ENCODE assay signal across 17 mouse cellular contexts in the genomic region with DNA sequence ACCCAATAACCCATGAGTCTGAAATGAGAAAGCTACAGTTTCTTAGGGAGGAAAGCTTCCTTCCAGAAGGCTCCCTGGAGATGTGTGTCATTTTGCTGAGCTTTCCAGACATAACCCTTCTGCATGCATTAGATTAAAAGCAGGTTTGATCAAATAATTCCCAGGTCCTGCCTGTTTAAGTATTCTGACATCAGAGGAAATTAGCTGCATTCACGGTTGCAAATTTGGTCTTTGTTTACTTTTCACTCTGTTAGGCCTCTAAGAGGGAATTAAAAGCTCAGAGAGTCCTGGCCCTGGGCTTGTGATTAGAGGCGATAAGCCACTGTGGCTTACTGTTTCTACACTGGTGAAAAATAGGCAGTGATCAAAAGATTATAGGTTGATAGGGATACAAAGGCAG. TPM values are rescaled to one million over a fixed set of nuclear protein-coding genes. Genes with fewer than 3 reads are reported as not detected.
DNase-seq lines count a peak whose midpoint lies in the region; ATAC-seq and TF ChIP-seq lines count a peak whose summit lies in the region.
"Had no signal": no experiment of that assay in that cellular context is flagged by ENCODE, and none has a peak within 500 bp of the region (broad histone marks: within the 10 kb centered on the region; RNA-seq: fewer than 3 reads in every experiment).

No protein-coding gene starts in this region.

- no peak for DNase-seq in gastrocnemius, adult 2 months
- DNase-seq in gastrocnemius, postnatal 25 days = no peak
- peak; percentile 16 for DNase-seq in embryo, embryonic 11 days
- no peak for DNase-seq in left cerebral cortex, adult 8-10 months (ENCODE audit: low spot score in 2 of 2)
- no peak for DNase-seq in spleen, postnatal 10 days (ENCODE audit: low spot score in 2 of 2)
- DNase-seq: adrenal gland, adult 2 months; cerebellum, postnatal 10 days; heart, postnatal 14 days; right cerebral cortex, postnatal 25 days had no signal

- H3K4me2 ChIP-seq in hindbrain, embryonic 12.5 days (replicated peaks) = no peak overlapping the region
- no peak overlapping the region for H3K4me2 ChIP-seq in midbrain, embryonic 16.5 days (ENCODE audit: low read length)
- H3K4me2 ChIP-seq: liver, embryonic 11.5 days had no signal

- no peaks in the 10 kb centered on the region for H3K9me3 ChIP-seq in hindbrain, embryonic 12.5 days (replicated peaks)
- H3K9me3 ChIP-seq in midbrain, embryonic 16.5 days (replicated peaks; ENCODE audit: control insufficient read depth, low read length, poor library complexity, severe bottlenecking) = no peaks in the 10 kb centered on the region
- H3K9me3 ChIP-seq: neural tube, embryonic 12.5 days had no signal

- no peak for TF ChIP-seq CTCF in gastrocnemius, adult 2 months (IDR thresholded peaks at IDR 0.05)

- H3K9ac ChIP-seq in hindbrain, embryonic 12.5 days = no peak overlapping the region
- no peak overlapping the region for H3K9ac ChIP-seq in midbrain, embryonic 16.5 days (ENCODE audit: low read depth, low read length)

- H3K27ac ChIP-seq in gastrocnemius, adult 2 months = peak overlapping the region; percentile 24; the same call in 1 of the 2 replicates
- peak overlapping the region; percentile 97 for H3K27ac ChIP-seq in hindbrain, embryonic 12.5 days
- peak overlapping the region; percentile 97 for H3K27ac ChIP-seq in midbrain, embryonic 16.5 days (ENCODE audit: low read length)
- H3K27ac ChIP-seq: left cerebral cortex, adult 2 months had no signal

- H3K4me1 ChIP-seq in hindbrain, embryonic 12.5 days = peaks cover 15% of the 10 kb centered on the region
- peaks cover 12% of the 10 kb centered on the region for H3K4me1 ChIP-seq in midbrain, embryonic 16.5 days (ENCODE audit: control insufficient read depth, insufficient read depth, low read length)

- no peaks in the 10 kb centered on the region for H3K27me3 ChIP-seq in hindbrain, embryonic 12.5 days
- no peaks in the 10 kb centered on the region for H3K27me3 ChIP-seq in midbrain, embryonic 16.5 days (ENCODE audit: control insufficient read depth, insufficient read depth, low read depth, low read length)
- H3K27me3 ChIP-seq: neural tube, embryonic 12.5 days had no signal

- intact Hi-C loops in gastrocnemius, adult 2 months (cut with DNase I) = no loop called here

- ATAC-seq in hindbrain, embryonic 12.5 days (ENCODE audit: low FRiP score) = no peak
- ATAC-seq in midbrain, embryonic 16.5 days = no peak
- ATAC-seq in activated CD4-positive, CD25-positive, alpha-beta regulatory T cell, adult 4 months = no peak
- ATAC-seq: intestine, postnatal 0 days had no signal

- H3K4me3 ChIP-seq in gastrocnemius, adult 2 months = no peak overlapping the region
- no peak overlapping the region for H3K4me3 ChIP-seq in hindbrain, embryonic 12.5 days
- H3K4me3 ChIP-seq in midbrain, embryonic 16.5 days (ENCODE audit: low read depth, low read length) = no peak overlapping the region
- H3K4me3 ChIP-seq: neural tube, embryonic 12.5 days had no signal

- WGBS in hindbrain, embryonic 12.5 days = 13% methylated on average over 2 of the region's 2 CpGs
- WGBS in midbrain, embryonic 16.5 days = 14% methylated on average over 2 of the region's 2 CpGs

- H3K36me3 ChIP-seq in hindbrain, embryonic 12.5 days = no peaks in the 10 kb centered on the region
- H3K36me3 ChIP-seq in midbrain, embryonic 16.5 days (ENCODE audit: control insufficient read depth, insufficient read depth, low read length) = no peaks in the 10 kb centered on the region
- H3K36me3 ChIP-seq: neural tube, embryonic 12.5 days had no signal

RNA-seq across cellular contexts. Expression of a gene that starts 1.2 kb away (rescaled TPM):
- total RNA-seq in gastrocnemius, adult 2 months (2021) = 1 to 10 TPM; 2.0 to 2.2 TPM
- total RNA-seq in gastrocnemius, postnatal 25 days (2021) = 1 to 10 TPM; 1.8 to 2.3 TPM
- polyA plus RNA-seq in hindbrain, embryonic 12.5 days (2016; fragmentation: Nextera tagmentation; extraction: Ambion mirVana) = 49.4 and 52.4 TPM in 2 replicates
- 28.4 and 34.2 TPM in 2 replicates for polyA plus RNA-seq in midbrain, embryonic 16.5 days (2015; fragmentation: Nextera tagmentation; extraction: Ambion mirVana)
- polyA plus RNA-seq in activated CD4-positive, CD25-positive, alpha-beta regulatory T cell, adult 4 months (2017; shearing (Covaris generic)) = not detected
- 10 to 100 TPM; 35.9 to 41.1 (median 38.0) TPM for total RNA-seq in left cerebral cortex, adult 8-10 months (2022)
- total RNA-seq: megakaryocyte-erythroid progenitor cell, adult 5-6 weeks had no signal

Comparison
In these comparisons a context has a peak if more than half of its experiments do, and no peak if none do; other contexts are left out.
1. H3K27ac ChIP-seq: peak in every context shown above with its lines; median percentile 97 in hindbrain, embryonic 12.5 days; 97 in midbrain, embryonic 16.5 days; 24 in gastrocnemius, adult 2 months.
2. RNA of a gene that starts 1.2 kb away (total RNA-seq): 35.9 to 41.1 TPM in left cerebral cortex, adult 8-10 months; 1.8 to 2.3 TPM in gastrocnemius, postnatal 25 days and 2.0 to 2.2 TPM in gastrocnemius, adult 2 months; every median in the first group is over 10 times any median in the second.